Mouse (Mus musculus) spleen, adult 2 months (tissue): ENCODE data around the gene Taf6l. TPM values are rescaled to one million over a fixed set of nuclear protein-coding genes. Genes with fewer than 3 reads are reported as not detected.

Source experiments
- DNase-seq, 2 experiments: peaks; one replicate each; pipeline versions ENCODE4 v3.0.0 to v3.0.0-alpha.2; 2012 to 2021; ENCODE audit warnings: low spot score in 2 of 2, low read depth in 1 of 2
- H3K27ac ChIP-seq: fragments of 200-500 bp; 2 replicates; pipeline ENCODE4 v1.5.1; 2012; ENCODE audit warnings: low read length, inconsistent platforms; ENCODE audit not compliant: insufficient read depth
- H3K27me3 ChIP-seq: fragments of 200-500 bp; 2 replicates; pipeline ENCODE4 v1.6.1; 2012; ENCODE audit warnings: mild to moderate bottlenecking, moderate library complexity, low read length, inconsistent platforms; ENCODE audit not compliant: control insufficient read depth, insufficient read depth
- H3K36me3 ChIP-seq: fragments of 200-500 bp; 2 replicates; pipeline ENCODE4 v1.6.1; 2012; ENCODE audit warnings: mild to moderate bottlenecking, low read length, inconsistent platforms; ENCODE audit not compliant: control insufficient read depth, insufficient read depth
- H3K4me1 ChIP-seq: fragments of 200-500 bp; 2 replicates; pipeline ENCODE4 v1.6.1; 2011; ENCODE audit warnings: inconsistent platforms; ENCODE audit not compliant: control insufficient read depth, insufficient read depth, insufficient read length
- H3K4me3 ChIP-seq: fragments of 200-500 bp; 2 replicates; pipeline ENCODE4 v1.5.1; 2011; ENCODE audit warnings: mild to moderate bottlenecking, inconsistent platforms; ENCODE audit not compliant: insufficient read depth, insufficient read length; ENCODE audit errors: extremely low read depth
- CTCF ChIP-seq: fragments of 200-500 bp; IDR thresholded peaks from 2 replicates; pipeline ENCODE4 v1.5.1; 2011; ENCODE audit warnings: mild to moderate bottlenecking, inconsistent platforms; ENCODE audit not compliant: insufficient read depth, insufficient read length, insufficient replicate concordance; ENCODE audit errors: extremely low read depth
- POLR2A ChIP-seq: fragments of 200-500 bp; IDR thresholded peaks from 2 replicates; pipeline ENCODE4 v1.6.1; 2011; ENCODE audit warnings: low read depth, low read length, inconsistent platforms
- WGBS: fragments of 180-500 bp; shearing (Covaris S2); methylation state at CpG from one replicate; pipeline ENCODE4 v1.1.7; 2018; 5-methylcytosine and 5-hydroxymethylcytosine counted together
- polyA plus RNA-seq: library from polyadenylated mRNA; depleted of rRNA; stranded (reverse); fragments of >200 nt; gene quantifications from 2 replicates; pipeline ENCODE4 v1.2.3, GENCODE M21; 2012

Gene Taf6l
- polyA plus RNA-seq, 1 experiment: 11.3 TPM

DNA sequence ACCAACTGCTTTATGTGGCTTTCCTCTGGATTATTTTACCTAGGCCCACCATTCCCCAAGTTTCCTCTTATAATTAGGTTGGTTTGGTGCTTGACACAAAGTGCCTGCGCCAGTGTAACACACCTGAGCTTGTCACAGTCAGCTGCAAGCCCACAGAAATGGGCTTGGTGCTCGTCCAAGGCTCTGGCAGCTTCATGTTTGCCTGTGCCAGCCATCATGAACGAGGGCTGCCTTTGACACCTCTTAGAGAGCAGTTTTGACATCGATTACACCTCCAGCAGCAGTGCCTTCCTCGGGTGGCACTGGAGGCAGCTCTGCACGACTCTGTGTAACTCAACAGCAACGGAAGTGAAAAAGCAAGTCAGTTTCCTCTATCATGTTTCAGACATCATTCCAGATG lies 4.0 kb upstream of the Taf6l start:
- H3K4me1 ChIP-seq: peaks cover 4% of the 10 kb centered on the region; the same call in 1 of the 2 replicates
- no peak overlapping the region for H3K27ac ChIP-seq
- TF ChIP-seq POLR2A (no peak), CTCF (no peak)
- H3K36me3 ChIP-seq: peaks cover 16% of the 10 kb centered on the region
- H3K4me3 ChIP-seq: no peak overlapping the region
- no peaks in the 10 kb centered on the region for H3K27me3 ChIP-seq
- DNase-seq: no peak
- WGBS: 78% methylated on average over 7 of the region's 7 CpGs

DNA sequence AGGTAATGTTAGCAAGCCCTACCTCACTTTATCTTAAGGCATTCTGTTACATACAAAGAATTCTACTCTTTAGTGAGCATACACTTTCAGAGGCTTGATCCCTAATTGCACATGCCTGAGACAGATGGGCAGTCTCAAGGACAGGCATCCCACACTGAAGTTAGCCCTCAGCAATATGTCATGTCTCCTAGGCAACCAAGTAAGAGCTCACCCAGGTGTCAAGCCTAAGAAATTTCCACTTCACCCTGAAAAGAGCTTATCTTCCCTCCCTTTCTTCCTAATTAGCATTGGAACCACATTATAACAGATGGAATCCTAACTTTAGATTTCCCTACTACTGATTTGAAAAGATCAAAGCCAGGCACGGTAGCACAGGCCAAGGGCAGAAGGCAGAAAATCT lies 3.0 kb upstream of the Taf6l start:
- H3K4me3 ChIP-seq: no peak overlapping the region
- DNase-seq: no peak
- 71% methylated on average over 1 of the region's 1 CpGs for WGBS
- peaks cover 4% of the 10 kb centered on the region; the same call in 1 of the 2 replicates for H3K4me1 ChIP-seq
- no peaks in the 10 kb centered on the region for H3K27me3 ChIP-seq
- peaks cover 12% of the 10 kb centered on the region for H3K36me3 ChIP-seq
- no peak overlapping the region for H3K27ac ChIP-seq
- TF ChIP-seq POLR2A (no peak), CTCF (no peak)

DNA sequence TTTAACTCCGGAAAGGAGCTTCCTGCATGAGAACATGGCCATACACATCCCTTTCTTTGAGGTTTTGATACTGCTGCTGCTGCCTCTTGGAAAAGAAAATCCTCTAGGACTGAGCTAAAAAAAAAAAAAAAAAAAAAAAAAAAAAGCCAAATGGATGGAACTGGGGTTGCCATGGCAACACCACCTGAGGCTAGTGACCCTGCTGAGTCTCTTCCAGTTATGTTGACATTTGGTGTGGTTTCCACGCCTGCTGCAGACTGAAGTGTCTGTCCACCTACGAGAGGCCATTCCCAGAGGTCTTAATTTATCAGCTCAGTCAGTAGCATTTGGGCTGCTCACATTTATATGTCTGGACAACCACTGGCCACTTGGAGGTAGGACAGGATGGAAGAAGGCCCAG lies 2.3 kb upstream of the Taf6l start:
- no peak overlapping the region for H3K27ac ChIP-seq
- peaks cover 6% of the 10 kb centered on the region for H3K36me3 ChIP-seq
- DNase-seq: no peak
- 87% methylated on average over 3 of the region's 3 CpGs for WGBS
- H3K4me1 ChIP-seq: peaks cover 4% of the 10 kb centered on the region; the same call in 1 of the 2 replicates
- H3K27me3 ChIP-seq: no peaks in the 10 kb centered on the region
- no peak overlapping the region for H3K4me3 ChIP-seq
- TF ChIP-seq POLR2A (no peak), CTCF (no peak)

DNA sequence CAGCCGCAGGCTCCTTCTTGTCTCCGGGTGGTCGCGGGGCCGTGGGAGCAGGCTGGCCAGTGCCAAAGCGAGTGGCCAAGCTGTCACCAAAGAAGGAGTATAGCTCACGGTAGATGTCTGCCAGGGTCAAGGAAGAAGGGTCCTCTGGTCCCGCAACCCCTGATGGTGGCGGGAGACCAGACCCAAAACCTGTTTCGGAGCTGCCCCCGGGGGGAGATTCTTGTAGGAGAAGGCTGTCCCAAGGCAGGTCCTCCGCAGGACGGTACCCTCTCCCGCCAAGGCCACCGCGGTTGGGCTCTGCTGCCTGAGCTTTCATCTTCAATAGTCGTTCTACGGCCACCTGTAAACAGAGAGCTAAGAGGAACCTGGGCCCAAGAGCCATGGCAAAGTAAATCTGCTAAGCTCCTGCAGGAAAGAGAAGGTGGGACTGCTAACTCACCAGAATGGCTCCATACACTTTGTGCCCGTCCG lies 11.2 kb downstream of the Taf6l start:
- 3% methylated on average over 20 of the region's 20 CpGs for WGBS
- H3K27ac ChIP-seq: peak overlapping the region; percentile 99
- TF ChIP-seq CTCF: no peak
- no peak for TF ChIP-seq POLR2A
- peaks cover 11% of the 10 kb centered on the region; the same call in 1 of the 2 replicates for H3K4me1 ChIP-seq
- peak in 1 of 2 experiments; percentile 25 for DNase-seq
- no peaks in the 10 kb centered on the region for H3K27me3 ChIP-seq
- H3K36me3 ChIP-seq: peaks cover 3% of the 10 kb centered on the region
- peak overlapping the region; percentile 94 for H3K4me3 ChIP-seq

DNA sequence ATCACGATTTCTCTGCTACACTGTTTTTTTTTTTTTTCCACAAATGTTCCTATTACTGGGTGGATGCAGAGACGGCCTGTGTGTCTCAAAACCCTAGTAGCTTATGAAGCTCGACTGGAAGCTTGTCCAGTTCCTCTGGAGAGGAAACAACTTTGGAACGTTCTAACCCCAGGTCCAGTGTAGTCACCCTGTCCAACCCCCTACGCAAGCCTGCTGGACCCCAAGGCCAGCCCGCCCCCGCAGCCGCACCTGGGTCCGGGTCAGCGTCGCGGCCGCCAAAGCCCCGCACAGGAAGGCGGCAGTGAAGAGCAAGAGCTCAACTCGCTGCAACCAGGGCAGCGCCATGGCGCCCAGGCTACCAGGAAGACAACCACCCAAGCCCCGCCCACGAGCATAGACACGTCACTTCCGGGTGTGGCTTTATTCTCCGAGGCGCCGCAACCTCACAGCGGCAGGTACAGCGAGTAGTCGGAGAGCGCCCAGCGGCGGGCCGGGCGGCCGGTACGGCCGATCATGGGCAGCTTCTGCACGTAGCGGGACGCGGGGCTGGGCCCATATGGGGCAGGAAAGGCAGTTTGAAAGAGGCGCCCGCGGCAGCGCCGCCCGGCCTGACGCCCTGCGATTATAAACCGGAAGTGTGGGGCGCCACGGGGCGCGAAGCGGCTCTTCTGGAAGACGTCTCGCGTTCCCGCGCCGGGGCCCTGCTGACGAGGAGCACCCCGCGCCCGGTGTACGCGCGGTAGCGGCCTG lies 12.0 kb downstream of the Taf6l start, which contains the start of gene Tmem179b:
Gene Tmem179b, minus strand, starts transcription at position 382 of the 750 bp plus-strand sequence.
- no peak for TF ChIP-seq CTCF
- TF ChIP-seq POLR2A: peak; percentile 95
- Histone ChIP-seq H3K4me3 (peak within 1 kb of the TSS; percentile 94), H3K36me3 (peaks cover 3% of the 10 kb centered on the region), H3K27me3 (no peaks in the 10 kb centered on the region), H3K4me1 (peaks cover 11% of the 10 kb centered on the region; the same call in 1 of the 2 replicates), H3K27ac (peak within 1 kb of the TSS; percentile 99)
- peak; percentile 89 to 96 for DNase-seq
- WGBS: under 1% methylated on average over 68 of the region's 68 CpGs

DNA sequence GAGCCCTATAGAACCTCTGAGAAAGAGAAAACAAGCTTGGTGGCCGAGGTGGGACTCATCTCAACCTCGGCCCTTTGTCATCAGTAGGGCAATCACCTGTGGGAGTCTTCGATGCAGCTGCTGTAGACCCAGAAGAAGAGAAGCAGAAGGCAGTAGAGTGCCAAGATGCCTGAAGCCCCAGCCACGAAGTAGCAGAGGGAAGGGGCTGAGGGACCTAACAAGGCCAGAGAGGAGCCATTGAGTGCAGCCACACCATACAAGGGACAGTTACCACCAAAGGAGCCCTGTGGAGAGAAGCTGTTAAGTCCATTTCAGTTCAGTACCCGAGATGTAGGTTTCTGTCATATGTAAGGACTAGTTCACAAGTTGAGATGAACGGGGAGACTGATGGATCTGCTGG lies 12.8 kb downstream of the Taf6l start:
- no peak for TF ChIP-seq POLR2A
- no peak for TF ChIP-seq CTCF
- no peak for DNase-seq
- H3K27ac ChIP-seq: 0 out of 2 replicates have a peak overlapping the region, but pooled peaks have one; percentile 27
- no peaks in the 10 kb centered on the region for H3K27me3 ChIP-seq
- H3K4me1 ChIP-seq: peaks cover 11% of the 10 kb centered on the region; the same call in 1 of the 2 replicates
- peak overlapping the region; percentile 16; the same call in 1 of the 2 replicates for H3K4me3 ChIP-seq
- peaks cover 5% of the 10 kb centered on the region for H3K36me3 ChIP-seq
- WGBS: 31% methylated on average over 6 of the region's 6 CpGs
